8 mouse cellular contexts compared by ENCODE assay signal in genomic region chr4:98887148-98887547, GRCm38 (mm10). TPM values are rescaled to one million over a fixed set of nuclear protein-coding genes. Genes with fewer than 3 reads are reported as not detected.
DNase-seq lines count a peak whose midpoint lies in the region; ATAC-seq and TF ChIP-seq lines count a peak whose summit lies in the region.

No protein-coding gene starts in this region.

- peak; percentile 81 for TF ChIP-seq CTCF in heart, adult 2 months (IDR thresholded peaks at IDR 0.05)

- WGBS in heart, adult 2 months, result 13% methylated on average over 10 of the region's 10 CpGs
- 18% methylated on average over 10 of the region's 10 CpGs for WGBS in heart, embryonic 12.5 days
- 19% methylated on average over 10 of the region's 10 CpGs for WGBS in forebrain, embryonic 16.5 days
- WGBS in intestine, embryonic 16.5 days, result 16% methylated on average over 10 of the region's 10 CpGs
- WGBS in midbrain, embryonic 12.5 days, result 23% methylated on average over 10 of the region's 10 CpGs

- H3K27me3 ChIP-seq in heart, adult 2 months (ENCODE audit: control insufficient read depth, insufficient read depth, low read length), result no peaks in the 10 kb centered on the region
- 0 out of 2 replicates have a peak, but pooled peaks cover 3% of the 10 kb centered on the region for H3K27me3 ChIP-seq in heart, embryonic 12.5 days (replicated peaks)
- no peaks in the 10 kb centered on the region for H3K27me3 ChIP-seq in forebrain, embryonic 16.5 days (replicated peaks; ENCODE audit: control insufficient read depth, insufficient read depth, low read length)
- no peaks in the 10 kb centered on the region for H3K27me3 ChIP-seq in intestine, embryonic 16.5 days (replicated peaks; ENCODE audit: control insufficient read depth, insufficient read depth, low read length)
- no peaks in the 10 kb centered on the region for H3K27me3 ChIP-seq in midbrain, embryonic 12.5 days

- no peak for TF ChIP-seq EP300 in heart, adult 2 months (IDR thresholded peaks at IDR 0.05; ENCODE audit: insufficient read depth, low read depth, low read length)

- H3K79me2 ChIP-seq in heart, adult 2 months (replicated peaks; ENCODE audit: control insufficient read depth, insufficient read depth, low read length), result no peaks in the 10 kb centered on the region

- H3K36me3 ChIP-seq in heart, adult 2 months (ENCODE audit: control insufficient read depth, insufficient read depth, low read length), result no peaks in the 10 kb centered on the region
- no peaks in the 10 kb centered on the region for H3K36me3 ChIP-seq in heart, embryonic 12.5 days
- no peaks in the 10 kb centered on the region for H3K36me3 ChIP-seq in forebrain, embryonic 16.5 days (ENCODE audit: control insufficient read depth, insufficient read depth)
- H3K36me3 ChIP-seq in intestine, embryonic 16.5 days (ENCODE audit: control insufficient read depth, insufficient read depth, low read length), result no peaks in the 10 kb centered on the region
- H3K36me3 ChIP-seq in midbrain, embryonic 12.5 days, result no peaks in the 10 kb centered on the region

- no peak overlapping the region for H3K4me2 ChIP-seq in heart, embryonic 12.5 days
- no peak overlapping the region for H3K4me2 ChIP-seq in forebrain, embryonic 16.5 days (ENCODE audit: low read length)
- no peak overlapping the region for H3K4me2 ChIP-seq in intestine, embryonic 16.5 days (ENCODE audit: low read depth, low read length)
- H3K4me2 ChIP-seq in midbrain, embryonic 12.5 days (replicated peaks), result no peak overlapping the region

- no peaks in the 10 kb centered on the region; the same call in 1 of the 2 replicates for H3K4me1 ChIP-seq in heart, adult 2 months (ENCODE audit: control insufficient read depth, insufficient read depth, low read length)
- no peaks in the 10 kb centered on the region for H3K4me1 ChIP-seq in heart, embryonic 12.5 days (replicated peaks)
- H3K4me1 ChIP-seq in forebrain, embryonic 16.5 days (replicated peaks; ENCODE audit: control insufficient read depth, insufficient read depth, low read length), result no peaks in the 10 kb centered on the region
- no peaks in the 10 kb centered on the region for H3K4me1 ChIP-seq in intestine, embryonic 16.5 days (ENCODE audit: control insufficient read depth, insufficient read depth, low read length)
- no peaks in the 10 kb centered on the region for H3K4me1 ChIP-seq in midbrain, embryonic 12.5 days

- H3K4me3 ChIP-seq in heart, adult 2 months, result no peak overlapping the region
- no peak overlapping the region for H3K4me3 ChIP-seq in heart, embryonic 12.5 days
- H3K4me3 ChIP-seq in forebrain, embryonic 16.5 days (replicated peaks; ENCODE audit: low read length), result no peak overlapping the region
- H3K4me3 ChIP-seq in intestine, embryonic 16.5 days (ENCODE audit: low read length), result no peak overlapping the region
- H3K4me3 ChIP-seq in midbrain, embryonic 12.5 days, result no peak overlapping the region

- no peak overlapping the region for H3K27ac ChIP-seq in heart, adult 2 months
- no peak overlapping the region for H3K27ac ChIP-seq in heart, embryonic 12.5 days (ENCODE audit: poor library complexity, severe bottlenecking)
- no peak overlapping the region for H3K27ac ChIP-seq in forebrain, embryonic 16.5 days (ENCODE audit: low read length)
- no peak overlapping the region for H3K27ac ChIP-seq in intestine, embryonic 16.5 days (ENCODE audit: low read length)
- H3K27ac ChIP-seq in midbrain, embryonic 12.5 days (replicated peaks), result no peak overlapping the region

- peak; percentile 10 to 28 for DNase-seq in heart, adult 2 months
- DNase-seq in cerebellum, adult 11-12 months, result peak; percentile 28
- peak; percentile 37 to 69 for DNase-seq in left cerebral cortex, postnatal 14 days (ENCODE audit: low spot score in 2 of 2)
- DNase-seq in telencephalon, adult 2 months (ENCODE audit: low read depth, low spot score), result peak; percentile 33

- ATAC-seq in heart, embryonic 12.5 days (ENCODE audit: insufficient number of reproducible peaks, low FRiP score), result no peak
- ATAC-seq in forebrain, embryonic 16.5 days, result peak; percentile 75
- peak; percentile 87 for ATAC-seq in intestine, embryonic 16.5 days
- peak; percentile 68 for ATAC-seq in midbrain, embryonic 12.5 days (ENCODE audit: low FRiP score, low read depth)

- H3K9me3 ChIP-seq in heart, embryonic 12.5 days (replicated peaks), result no peaks in the 10 kb centered on the region
- H3K9me3 ChIP-seq in forebrain, embryonic 16.5 days (ENCODE audit: control insufficient read depth, low read length), result no peaks in the 10 kb centered on the region
- H3K9me3 ChIP-seq in intestine, embryonic 16.5 days (ENCODE audit: control insufficient read depth, low read length), result no peaks in the 10 kb centered on the region
- no peaks in the 10 kb centered on the region for H3K9me3 ChIP-seq in midbrain, embryonic 12.5 days

- TF ChIP-seq POLR2A in heart, adult 2 months (IDR thresholded peaks at IDR 0.05; ENCODE audit: insufficient read depth, low read depth, low read length), result no peak

- intact Hi-C loops in heart, adult 2 months (cut with DNase I), result loop anchor here (1.0 kb wide), 2 partner anchors 148 to 165 kb away; no protein-coding TSS in a partner anchor
- intact Hi-C loops in left cerebral cortex, postnatal 14 days (cut with DNase I), result loop anchor here (2.0 kb wide), 1 partner anchor 148 kb away; no protein-coding TSS in a partner anchor

- H3K9ac ChIP-seq in heart, adult 2 months (ENCODE audit: low read depth, low read length), result no peak overlapping the region
- H3K9ac ChIP-seq in heart, embryonic 12.5 days, result no peak overlapping the region
- H3K9ac ChIP-seq in forebrain, embryonic 16.5 days (replicated peaks; ENCODE audit: low read depth, low read length), result no peak overlapping the region
- H3K9ac ChIP-seq in intestine, embryonic 16.5 days (ENCODE audit: low read depth, low read length), result no peak overlapping the region
- H3K9ac ChIP-seq in midbrain, embryonic 12.5 days (replicated peaks), result no peak overlapping the region

RNA-seq across cellular contexts. Expression of gene Usp1, which starts 36.5 kb away (rescaled TPM):
- 10 to 100 TPM; 15.4 to 17.1 TPM for total RNA-seq in heart, adult 2 months (2021)
- polyA plus RNA-seq in heart, adult 2 months (2012; rRNA removed), result 4.1 and 4.9 TPM in 2 replicates
- polyA plus RNA-seq in heart, embryonic 12.5 days (2016; fragmentation: Nextera tagmentation; extraction: Ambion mirVana), result 56.0 and 65.6 TPM in 2 replicates
- 47.1 and 54.1 TPM in 2 replicates for polyA plus RNA-seq in forebrain, embryonic 16.5 days (2015; fragmentation: Nextera tagmentation; extraction: Ambion mirVana)
- 50.4 and 51.2 TPM in 2 replicates for polyA plus RNA-seq in intestine, embryonic 16.5 days (2015; fragmentation: Nextera tagmentation; extraction: Ambion mirVana)
- total RNA-seq in left cerebral cortex, postnatal 14 days (2021), result 10 to 100 TPM; 13.6 to 20.5 TPM
- 126 and 138 TPM in 2 replicates for polyA plus RNA-seq in midbrain, embryonic 12.5 days (2016; fragmentation: Nextera tagmentation; extraction: Ambion mirVana)
